Mouse (Mus musculus) adrenal gland, adult 8-10 months (tissue): ENCODE measurements around the gene Tbc1d4. TPM values are rescaled to one million over a fixed set of nuclear protein-coding genes. Genes with fewer than 3 reads are reported as not detected.
A peak's percentile ranks its signal among the peaks of the same experiment; 100 is the strongest.
"Not testable (repeated sequence)": the region's sequence is repeated elsewhere in the genome, so short reads cannot be mapped to it uniquely, and the experiment has no call there.

Experiments
- DNase-seq: peaks from one replicate; pipeline ENCODE4 v3.0.0; 2022
- total RNA-seq, 4 experiments: library from RNA; stranded (reverse); gene quantifications; 2 replicates each; pipeline ENCODE4 v1.2.4; 2022

Gene Tbc1d4
- total RNA-seq, 4 experiments from 2014 or later: 48.0 to 83.2 (median 63.8) TPM

- DNase-seq: no peak
These were observed 13.5 kb downstream of the Tbc1d4 start for GRCm38 (mm10) chr14:101595301-101596080.

GRCm38 (mm10) chr14:101594001-101594400 lies 15.0 kb downstream of the Tbc1d4 start:
- DNase-seq: no peak

- peak; percentile 58 for DNase-seq
These were observed 15.7 kb downstream of the Tbc1d4 start for GRCm38 (mm10) chr14:101593340-101593739.

- peak; percentile 35 for DNase-seq
These were observed 17.9 kb downstream of the Tbc1d4 start for GRCm38 (mm10) chr14:101591101-101591500.

- DNase-seq: not testable (repeated sequence)
These were observed 20.6 kb downstream of the Tbc1d4 start for GRCm38 (mm10) chr14:101588209-101588991.

GRCm38 (mm10) chr14:101587366-101588040 lies 21.5 kb downstream of the Tbc1d4 start:
- DNase-seq: not testable (repeated sequence)

GRCm38 (mm10) chr14:101586096-101586495 lies 22.9 kb downstream of the Tbc1d4 start:
- peak; percentile 57 for DNase-seq

- DNase-seq: no peak
These were observed 33.3 kb downstream of the Tbc1d4 start for GRCm38 (mm10) chr14:101575651-101576050.

- no peak for DNase-seq
These were observed 34.5 kb downstream of the Tbc1d4 start for GRCm38 (mm10) chr14:101574536-101574935.

GRCm38 (mm10) chr14:101573107-101573614 lies 35.8 kb downstream of the Tbc1d4 start:
- no peak for DNase-seq

GRCm38 (mm10) chr14:101568828-101569227 lies 40.2 kb downstream of the Tbc1d4 start:
- no peak for DNase-seq

GRCm38 (mm10) chr14:101566717-101567116 lies 42.3 kb downstream of the Tbc1d4 start:
- no peak for DNase-seq

- DNase-seq: no peak
These were observed 43.3 kb downstream of the Tbc1d4 start for GRCm38 (mm10) chr14:101565661-101566060.

- peak; percentile 23 for DNase-seq
These were observed 47.7 kb downstream of the Tbc1d4 start for GRCm38 (mm10) chr14:101561251-101561701.

- DNase-seq: no peak
These were observed 49.5 kb downstream of the Tbc1d4 start for GRCm38 (mm10) chr14:101559446-101559845.

- DNase-seq: no peak
These were observed 60.0 kb downstream of the Tbc1d4 start for GRCm38 (mm10) chr14:101548885-101549573.

GRCm38 (mm10) chr14:101541863-101542262 lies 67.1 kb downstream of the Tbc1d4 start:
- DNase-seq: no peak

- DNase-seq: no peak
These were observed 67.8 kb downstream of the Tbc1d4 start for GRCm38 (mm10) chr14:101541141-101541540.

GRCm38 (mm10) chr14:101540466-101540865 lies 68.5 kb downstream of the Tbc1d4 start:
- no peak for DNase-seq

GRCm38 (mm10) chr14:101537906-101538305 lies 71.1 kb downstream of the Tbc1d4 start:
- no peak for DNase-seq

GRCm38 (mm10) chr14:101537413-101537812 lies 71.6 kb downstream of the Tbc1d4 start:
- no peak for DNase-seq

GRCm38 (mm10) chr14:101532090-101532695 lies 76.8 kb downstream of the Tbc1d4 start:
- DNase-seq: no peak
